Mouse (Mus musculus): ENCODE data around the gene Fam189a1. TPM values are rescaled to one million over a fixed set of nuclear protein-coding genes. Genes with fewer than 3 reads are reported as not detected.
A peak's percentile ranks its signal among the peaks of the same experiment; 100 is the strongest.

Gene Fam189a1
- polyA plus RNA-seq, 1 experiment from 2014 or later: 5.7 TPM

GRCm38 (mm10) chr7:65085972-65086371 lies 70.4 kb downstream of the Fam189a1 start:
- H3K4me3 ChIP-seq (replicated peaks; ENCODE audit: low read length): no peak overlapping the region
- H3K4me1 ChIP-seq (replicated peaks; ENCODE audit: control insufficient read depth, insufficient read depth, low read length): no peaks in the 10 kb centered on the region
- H3K27ac ChIP-seq (ENCODE audit: low read length): no peak overlapping the region
- no peak overlapping the region for H3K9ac ChIP-seq (replicated peaks; ENCODE audit: low read depth, low read length)
- WGBS: 62% methylated on average over 6 of the region's 6 CpGs
- H3K36me3 ChIP-seq (ENCODE audit: control insufficient read depth, insufficient read depth): no peaks in the 10 kb centered on the region
- H3K27me3 ChIP-seq (replicated peaks; ENCODE audit: control insufficient read depth, insufficient read depth, low read length): no peaks in the 10 kb centered on the region
- H3K9me3 ChIP-seq (ENCODE audit: control insufficient read depth, low read length): no peaks in the 10 kb centered on the region
- H3K4me2 ChIP-seq (ENCODE audit: low read length): no peak overlapping the region
- ATAC-seq: no peak

- no peak for ATAC-seq
- H3K4me1 ChIP-seq (replicated peaks; ENCODE audit: control insufficient read depth, insufficient read depth, low read length): no peaks in the 10 kb centered on the region
- 36% methylated on average over 3 of the region's 3 CpGs for WGBS
- no peaks in the 10 kb centered on the region for H3K36me3 ChIP-seq (ENCODE audit: control insufficient read depth, insufficient read depth)
- H3K27ac ChIP-seq (ENCODE audit: low read length): no peak overlapping the region
- H3K9me3 ChIP-seq (ENCODE audit: control insufficient read depth, low read length): no peaks in the 10 kb centered on the region
- no peak overlapping the region for H3K9ac ChIP-seq (replicated peaks; ENCODE audit: low read depth, low read length)
- no peaks in the 10 kb centered on the region for H3K27me3 ChIP-seq (replicated peaks; ENCODE audit: control insufficient read depth, insufficient read depth, low read length)
- no peak overlapping the region for H3K4me3 ChIP-seq (replicated peaks; ENCODE audit: low read length)
- H3K4me2 ChIP-seq (ENCODE audit: low read length): no peak overlapping the region
Observed at GRCm38 (mm10) chr7:65082778-65083091, 73.6 kb downstream of the Fam189a1 start.

GRCm38 (mm10) chr7:65081979-65082777 lies 74.2 kb downstream of the Fam189a1 start:
- H3K4me2 ChIP-seq (ENCODE audit: low read length): no peak overlapping the region
- H3K4me3 ChIP-seq (replicated peaks; ENCODE audit: low read length): no peak overlapping the region
- H3K9ac ChIP-seq (replicated peaks; ENCODE audit: low read depth, low read length): no peak overlapping the region
- no peaks in the 10 kb centered on the region for H3K36me3 ChIP-seq (ENCODE audit: control insufficient read depth, insufficient read depth)
- H3K9me3 ChIP-seq (ENCODE audit: control insufficient read depth, low read length): no peaks in the 10 kb centered on the region
- ATAC-seq: no peak
- no peaks in the 10 kb centered on the region for H3K4me1 ChIP-seq (replicated peaks; ENCODE audit: control insufficient read depth, insufficient read depth, low read length)
- H3K27ac ChIP-seq (ENCODE audit: low read length): no peak overlapping the region
- 27% methylated on average over 6 of the region's 6 CpGs for WGBS
- no peaks in the 10 kb centered on the region for H3K27me3 ChIP-seq (replicated peaks; ENCODE audit: control insufficient read depth, insufficient read depth, low read length)

GRCm38 (mm10) chr7:65076134-65076533 lies 80.2 kb downstream of the Fam189a1 start:
- no peak for ATAC-seq
- 89% methylated on average over 4 of the region's 4 CpGs for WGBS
- H3K27ac ChIP-seq (ENCODE audit: low read length): no peak overlapping the region

GRCm38 (mm10) chr7:65074194-65074593 lies 82.2 kb downstream of the Fam189a1 start:
- H3K4me2 ChIP-seq (ENCODE audit: low read length): no peak overlapping the region
- no peak overlapping the region for H3K27ac ChIP-seq (ENCODE audit: low read length)
- no peaks in the 10 kb centered on the region for H3K36me3 ChIP-seq (ENCODE audit: control insufficient read depth, insufficient read depth)
- H3K4me3 ChIP-seq (replicated peaks; ENCODE audit: low read length): no peak overlapping the region
- 51% methylated on average over 9 of the region's 9 CpGs for WGBS
- no peaks in the 10 kb centered on the region for H3K4me1 ChIP-seq (replicated peaks; ENCODE audit: control insufficient read depth, insufficient read depth, low read length)
- H3K9ac ChIP-seq (replicated peaks; ENCODE audit: low read depth, low read length): no peak overlapping the region
- ATAC-seq: peak; percentile 39; the same call in 1 of the 2 replicates
- no peaks in the 10 kb centered on the region for H3K9me3 ChIP-seq (ENCODE audit: control insufficient read depth, low read length)
- no peaks in the 10 kb centered on the region for H3K27me3 ChIP-seq (replicated peaks; ENCODE audit: control insufficient read depth, insufficient read depth, low read length)

More at GRCm38 (mm10) chr7:65076134-65076533, 80.2 kb downstream of the Fam189a1 start:
- H3K4me1 ChIP-seq (replicated peaks; ENCODE audit: control insufficient read depth, insufficient read depth, low read length): no peaks in the 10 kb centered on the region
- no peak overlapping the region for H3K4me2 ChIP-seq (ENCODE audit: low read length)
- no peaks in the 10 kb centered on the region for H3K36me3 ChIP-seq (ENCODE audit: control insufficient read depth, insufficient read depth)
- no peak overlapping the region for H3K9ac ChIP-seq (replicated peaks; ENCODE audit: low read depth, low read length)
- no peaks in the 10 kb centered on the region for H3K27me3 ChIP-seq (replicated peaks; ENCODE audit: control insufficient read depth, insufficient read depth, low read length)
- H3K9me3 ChIP-seq (ENCODE audit: control insufficient read depth, low read length): no peaks in the 10 kb centered on the region
- H3K4me3 ChIP-seq (replicated peaks; ENCODE audit: low read length): no peak overlapping the region

- Histone ChIP-seq H3K27ac (ENCODE audit: low read length) (no peak overlapping the region), H3K4me2 (ENCODE audit: low read length) (no peak overlapping the region), H3K4me3 (replicated peaks; ENCODE audit: low read length) (no peak overlapping the region), H3K4me1 (replicated peaks; ENCODE audit: control insufficient read depth, insufficient read depth, low read length) (no peaks in the 10 kb centered on the region), H3K36me3 (ENCODE audit: control insufficient read depth, insufficient read depth) (no peaks in the 10 kb centered on the region), H3K9ac (replicated peaks; ENCODE audit: low read depth, low read length) (no peak overlapping the region), H3K27me3 (replicated peaks; ENCODE audit: control insufficient read depth, insufficient read depth, low read length) (no peaks in the 10 kb centered on the region), H3K9me3 (ENCODE audit: control insufficient read depth, low read length) (no peaks in the 10 kb centered on the region)
- ATAC-seq: peak; percentile 69; the same call in 1 of the 2 replicates
- WGBS: 25% methylated on average over 6 of the region's 6 CpGs
Observed at GRCm38 (mm10) chr7:65073555-65073954, 82.8 kb downstream of the Fam189a1 start.

- Histone ChIP-seq H3K9ac (replicated peaks; ENCODE audit: low read depth, low read length) (no peak overlapping the region), H3K27ac (ENCODE audit: low read length) (no peak overlapping the region), H3K9me3 (ENCODE audit: control insufficient read depth, low read length) (no peaks in the 10 kb centered on the region), H3K27me3 (replicated peaks; ENCODE audit: control insufficient read depth, insufficient read depth, low read length) (no peaks in the 10 kb centered on the region), H3K4me2 (ENCODE audit: low read length) (no peak overlapping the region), H3K36me3 (ENCODE audit: control insufficient read depth, insufficient read depth) (no peaks in the 10 kb centered on the region), H3K4me1 (replicated peaks; ENCODE audit: control insufficient read depth, insufficient read depth, low read length) (no peaks in the 10 kb centered on the region), H3K4me3 (replicated peaks; ENCODE audit: low read length) (no peak overlapping the region)
- ATAC-seq: no peak; the same call in 1 of the 2 replicates
- WGBS: 82% methylated on average over 7 of the region's 7 CpGs
Observed at GRCm38 (mm10) chr7:65066211-65066610, 90.2 kb downstream of the Fam189a1 start.

- no peaks in the 10 kb centered on the region for H3K36me3 ChIP-seq (ENCODE audit: control insufficient read depth, insufficient read depth)
- 90% methylated on average over 7 of the region's 7 CpGs for WGBS
- H3K4me2 ChIP-seq (ENCODE audit: low read length): no peak overlapping the region
- no peak overlapping the region for H3K9ac ChIP-seq (replicated peaks; ENCODE audit: low read depth, low read length)
- no peak overlapping the region for H3K4me3 ChIP-seq (replicated peaks; ENCODE audit: low read length)
- H3K4me1 ChIP-seq (replicated peaks; ENCODE audit: control insufficient read depth, insufficient read depth, low read length): no peaks in the 10 kb centered on the region
- H3K27ac ChIP-seq (ENCODE audit: low read length): no peak overlapping the region
- no peak for ATAC-seq
- no peaks in the 10 kb centered on the region for H3K27me3 ChIP-seq (replicated peaks; ENCODE audit: control insufficient read depth, insufficient read depth, low read length)
- no peaks in the 10 kb centered on the region for H3K9me3 ChIP-seq (ENCODE audit: control insufficient read depth, low read length)
Observed at GRCm38 (mm10) chr7:65065457-65065856, 90.9 kb downstream of the Fam189a1 start.

- H3K4me1 ChIP-seq (replicated peaks; ENCODE audit: control insufficient read depth, insufficient read depth, low read length): no peaks in the 10 kb centered on the region
- H3K27me3 ChIP-seq (replicated peaks; ENCODE audit: control insufficient read depth, insufficient read depth, low read length): no peaks in the 10 kb centered on the region
- no peak overlapping the region for H3K4me3 ChIP-seq (replicated peaks; ENCODE audit: low read length)
- no peaks in the 10 kb centered on the region for H3K9me3 ChIP-seq (ENCODE audit: control insufficient read depth, low read length)
- ATAC-seq: no peak
- no peak overlapping the region for H3K9ac ChIP-seq (replicated peaks; ENCODE audit: low read depth, low read length)
- H3K27ac ChIP-seq (ENCODE audit: low read length): no peak overlapping the region
- WGBS: 27% methylated on average over 5 of the region's 5 CpGs
- no peak overlapping the region for H3K4me2 ChIP-seq (ENCODE audit: low read length)
- H3K36me3 ChIP-seq (ENCODE audit: control insufficient read depth, insufficient read depth): no peaks in the 10 kb centered on the region
Observed at GRCm38 (mm10) chr7:65064638-65065037, 91.7 kb downstream of the Fam189a1 start.

Measured in forebrain, embryonic 16.5 days (tissue).